Mouse (Mus musculus): ENCODE data around the gene Utp14b. TPM values are rescaled to one million over a fixed set of nuclear protein-coding genes. Genes with fewer than 3 reads are reported as not detected.

The Utp14b gene
- polyA plus RNA-seq, 1 experiment from 2014 or later = 2.6 TPM

- Histone ChIP-seq H3K4me2 (ENCODE audit: low read length) (no peak overlapping the region), H3K4me1 (replicated peaks; ENCODE audit: insufficient read depth, low read length) (no peaks in the 10 kb centered on the region), H3K9ac (ENCODE audit: low read depth, low read length) (no peak overlapping the region), H3K9me3 (replicated peaks; ENCODE audit: low read length) (no peaks in the 10 kb centered on the region), H3K4me3 (replicated peaks; ENCODE audit: low read depth, low read length) (no peak overlapping the region), H3K36me3 (ENCODE audit: insufficient read depth, low read length) (0 out of 2 replicates have a peak, but pooled peaks cover 30% of the 10 kb centered on the region), H3K27me3 (ENCODE audit: insufficient read depth, low read length) (no peaks in the 10 kb centered on the region), H3K27ac (no peak overlapping the region)
- 55% methylated on average over 6 of the region's 6 CpGs for WGBS
- TF ChIP-seq CTCF (IDR thresholded peaks at IDR 0.05; ENCODE audit: low read depth) = no peak
- no peak for ATAC-seq (replicated peaks; ENCODE audit: low FRiP score, low read depth)
- DNase-seq (ENCODE audit: low spot score) = no peak
Observed at GRCm38 (mm10) chr1:78698138-78698537, 40.3 kb downstream of the Utp14b start.

GRCm38 (mm10) chr1:78701740-78702139 lies 43.9 kb downstream of the Utp14b start:
- no peak for ATAC-seq (replicated peaks; ENCODE audit: low FRiP score, low read depth)
- 84% methylated on average over 3 of the region's 3 CpGs for WGBS
- no peak overlapping the region for H3K4me2 ChIP-seq (ENCODE audit: low read length)
- peaks cover 28% of the 10 kb centered on the region for H3K36me3 ChIP-seq (ENCODE audit: insufficient read depth, low read length)
- no peak overlapping the region for H3K9ac ChIP-seq (ENCODE audit: low read depth, low read length)
- no peak overlapping the region for H3K4me3 ChIP-seq (replicated peaks; ENCODE audit: low read depth, low read length)
- no peak for TF ChIP-seq CTCF (IDR thresholded peaks at IDR 0.05; ENCODE audit: low read depth)
- DNase-seq (ENCODE audit: low spot score) = no peak
- H3K9me3 ChIP-seq (replicated peaks; ENCODE audit: low read length) = no peaks in the 10 kb centered on the region
- no peaks in the 10 kb centered on the region for H3K4me1 ChIP-seq (replicated peaks; ENCODE audit: insufficient read depth, low read length)
- H3K27ac ChIP-seq = no peak overlapping the region
- H3K27me3 ChIP-seq (ENCODE audit: insufficient read depth, low read length) = no peaks in the 10 kb centered on the region

GRCm38 (mm10) chr1:78702282-78702963 lies 44.6 kb downstream of the Utp14b start:
- Histone ChIP-seq H3K36me3 (ENCODE audit: insufficient read depth, low read length) (peaks cover 23% of the 10 kb centered on the region), H3K9me3 (replicated peaks; ENCODE audit: low read length) (no peaks in the 10 kb centered on the region), H3K27me3 (ENCODE audit: insufficient read depth, low read length) (no peaks in the 10 kb centered on the region), H3K4me1 (replicated peaks; ENCODE audit: insufficient read depth, low read length) (no peaks in the 10 kb centered on the region), H3K4me2 (ENCODE audit: low read length) (no peak overlapping the region), H3K9ac (ENCODE audit: low read depth, low read length) (no peak overlapping the region), H3K4me3 (replicated peaks; ENCODE audit: low read depth, low read length) (no peak overlapping the region), H3K27ac (no peak overlapping the region)
- ATAC-seq (replicated peaks; ENCODE audit: low FRiP score, low read depth) (no peak), DNase-seq (ENCODE audit: low spot score) (no peak)
- WGBS = 60% methylated on average over 14 of the region's 14 CpGs
- TF ChIP-seq CTCF (IDR thresholded peaks at IDR 0.05; ENCODE audit: low read depth) = no peak

GRCm38 (mm10) chr1:78702964-78703285 lies 45.1 kb downstream of the Utp14b start:
- H3K36me3 ChIP-seq (ENCODE audit: insufficient read depth, low read length) = peaks cover 23% of the 10 kb centered on the region
- no peaks in the 10 kb centered on the region for H3K9me3 ChIP-seq (replicated peaks; ENCODE audit: low read length)
- no peak for TF ChIP-seq CTCF (IDR thresholded peaks at IDR 0.05; ENCODE audit: low read depth)
- H3K4me2 ChIP-seq (ENCODE audit: low read length) = no peak overlapping the region
- H3K9ac ChIP-seq (ENCODE audit: low read depth, low read length) = no peak overlapping the region
- DNase-seq (ENCODE audit: low spot score) = no peak
- whole genome bisulfite sequencing = 73% methylated on average over 2 of the region's 2 CpGs
- no peak overlapping the region for H3K27ac ChIP-seq
- no peak for ATAC-seq (replicated peaks; ENCODE audit: low FRiP score, low read depth)
- no peaks in the 10 kb centered on the region for H3K27me3 ChIP-seq (ENCODE audit: insufficient read depth, low read length)
- H3K4me3 ChIP-seq (replicated peaks; ENCODE audit: low read depth, low read length) = no peak overlapping the region
- H3K4me1 ChIP-seq (replicated peaks; ENCODE audit: insufficient read depth, low read length) = no peaks in the 10 kb centered on the region

- TF ChIP-seq CTCF (IDR thresholded peaks at IDR 0.05; ENCODE audit: low read depth) = no peak
- no peak overlapping the region for H3K9ac ChIP-seq (ENCODE audit: low read depth, low read length)
- H3K36me3 ChIP-seq (ENCODE audit: insufficient read depth, low read length) = peaks cover 14% of the 10 kb centered on the region
- no peak overlapping the region for H3K27ac ChIP-seq
- DNase-seq (ENCODE audit: low spot score) = peak; percentile 61
- WGBS = 64% methylated on average over 10 of the region's 10 CpGs
- no peak overlapping the region for H3K4me3 ChIP-seq (replicated peaks; ENCODE audit: low read depth, low read length)
- H3K27me3 ChIP-seq (ENCODE audit: insufficient read depth, low read length) = no peaks in the 10 kb centered on the region
- H3K4me2 ChIP-seq (ENCODE audit: low read length) = no peak overlapping the region
- H3K4me1 ChIP-seq (replicated peaks; ENCODE audit: insufficient read depth, low read length) = no peaks in the 10 kb centered on the region
- no peaks in the 10 kb centered on the region for H3K9me3 ChIP-seq (replicated peaks; ENCODE audit: low read length)
- ATAC-seq (replicated peaks; ENCODE audit: low FRiP score, low read depth) = no peak
Observed at GRCm38 (mm10) chr1:78706338-78706737, 48.5 kb downstream of the Utp14b start.

- peak; percentile 53 for TF ChIP-seq CTCF (IDR thresholded peaks at IDR 0.05; ENCODE audit: low read depth)
- H3K9ac ChIP-seq (ENCODE audit: low read depth, low read length) = no peak overlapping the region
- no peak overlapping the region for H3K4me3 ChIP-seq (replicated peaks; ENCODE audit: low read depth, low read length)
- H3K27ac ChIP-seq = no peak overlapping the region
- no peaks in the 10 kb centered on the region for H3K4me1 ChIP-seq (replicated peaks; ENCODE audit: insufficient read depth, low read length)
- DNase-seq (ENCODE audit: low spot score) = peak; percentile 21
- H3K4me2 ChIP-seq (ENCODE audit: low read length) = no peak overlapping the region
- WGBS = 69% methylated on average over 4 of the region's 4 CpGs
- no peaks in the 10 kb centered on the region for H3K27me3 ChIP-seq (ENCODE audit: insufficient read depth, low read length)
- peaks cover 7% of the 10 kb centered on the region for H3K36me3 ChIP-seq (ENCODE audit: insufficient read depth, low read length)
- no peak for ATAC-seq (replicated peaks; ENCODE audit: low FRiP score, low read depth)
- H3K9me3 ChIP-seq (replicated peaks; ENCODE audit: low read length) = no peaks in the 10 kb centered on the region
Observed at GRCm38 (mm10) chr1:78707280-78707679, 49.4 kb downstream of the Utp14b start.

- Histone ChIP-seq H3K4me3 (replicated peaks; ENCODE audit: low read depth, low read length) (no peak overlapping the region), H3K4me1 (replicated peaks; ENCODE audit: insufficient read depth, low read length) (no peaks in the 10 kb centered on the region), H3K9ac (ENCODE audit: low read depth, low read length) (no peak overlapping the region), H3K27me3 (ENCODE audit: insufficient read depth, low read length) (no peaks in the 10 kb centered on the region), H3K36me3 (ENCODE audit: insufficient read depth, low read length) (no peaks in the 10 kb centered on the region), H3K9me3 (replicated peaks; ENCODE audit: low read length) (no peaks in the 10 kb centered on the region), H3K4me2 (ENCODE audit: low read length) (no peak overlapping the region), H3K27ac (no peak overlapping the region)
- ATAC-seq (replicated peaks; ENCODE audit: low FRiP score, low read depth) (no peak), DNase-seq (ENCODE audit: low spot score) (no peak)
- TF ChIP-seq CTCF (IDR thresholded peaks at IDR 0.05; ENCODE audit: low read depth) = no peak
Observed at GRCm38 (mm10) chr1:78710026-78710425, 52.2 kb downstream of the Utp14b start.
